Mouse (Mus musculus): ENCODE results near the gene Slc38a11. TPM values are rescaled to one million over a fixed set of nuclear protein-coding genes. Genes with fewer than 3 reads are reported as not detected.

Gene Slc38a11
- total RNA-seq, 2 experiments from 2014 or later, result 1.5 to 2.5 TPM

- peak in 1 of 2 experiments; percentile 15 for DNase-seq (ENCODE audit: low spot score in 2 of 2)
Measured at GRCm38 (mm10) chr2:65331321-65331720, 32.5 kb downstream of the Slc38a11 start.

- DNase-seq (ENCODE audit: low spot score in 2 of 2), result no peak
Measured at GRCm38 (mm10) chr2:65321998-65322754, 41.7 kb downstream of the Slc38a11 start.

GRCm38 (mm10) chr2:65320975-65321374, 42.9 kb downstream of the Slc38a11 start:
- no peak for DNase-seq (ENCODE audit: low spot score in 2 of 2)

GRCm38 (mm10) chr2:65316721-65317120, 47.1 kb downstream of the Slc38a11 start:
- DNase-seq (ENCODE audit: low spot score in 2 of 2), result no peak

GRCm38 (mm10) chr2:65311250-65311649, 52.6 kb downstream of the Slc38a11 start:
- no peak for DNase-seq (ENCODE audit: low spot score in 2 of 2)

- no peak for DNase-seq (ENCODE audit: low spot score in 2 of 2)
Measured at GRCm38 (mm10) chr2:65296541-65296940, 67.3 kb downstream of the Slc38a11 start.

- DNase-seq (ENCODE audit: low spot score in 2 of 2), result no peak
Measured at GRCm38 (mm10) chr2:65294092-65294491, 69.7 kb downstream of the Slc38a11 start.

- no peak for DNase-seq (ENCODE audit: low spot score in 2 of 2)
Measured at GRCm38 (mm10) chr2:65293411-65293810, 70.4 kb downstream of the Slc38a11 start.

- no peak for DNase-seq (ENCODE audit: low spot score in 2 of 2)
Measured at GRCm38 (mm10) chr2:65289721-65290120, 74.1 kb downstream of the Slc38a11 start.

- DNase-seq (ENCODE audit: low spot score in 2 of 2), result no peak
Measured at GRCm38 (mm10) chr2:65288696-65289095, 75.1 kb downstream of the Slc38a11 start.

GRCm38 (mm10) chr2:65285380-65285779, 78.5 kb downstream of the Slc38a11 start:
- peak in 1 of 2 experiments; percentile 37 for DNase-seq (ENCODE audit: low spot score in 2 of 2)

GRCm38 (mm10) chr2:65282979-65283378, 80.9 kb downstream of the Slc38a11 start:
- DNase-seq (ENCODE audit: low spot score in 2 of 2), result no peak

- no peak for DNase-seq (ENCODE audit: low spot score in 2 of 2)
Measured at GRCm38 (mm10) chr2:65279029-65279690, 84.7 kb downstream of the Slc38a11 start.

- peak in 1 of 2 experiments; percentile 16 for DNase-seq (ENCODE audit: low spot score in 2 of 2)
Measured at GRCm38 (mm10) chr2:65275443-65276061, 88.3 kb downstream of the Slc38a11 start.

- DNase-seq (ENCODE audit: low spot score in 2 of 2), result no peak
Measured at GRCm38 (mm10) chr2:65273910-65274309, 89.9 kb downstream of the Slc38a11 start.

- DNase-seq (ENCODE audit: low spot score in 2 of 2), result no peak
Measured at GRCm38 (mm10) chr2:65268731-65269130, 95.1 kb downstream of the Slc38a11 start.

- DNase-seq (ENCODE audit: low spot score in 2 of 2), result no peak
Measured at GRCm38 (mm10) chr2:65267834-65268233, 96.0 kb downstream of the Slc38a11 start.

- DNase-seq (ENCODE audit: low spot score in 2 of 2), result peak in 1 of 2 experiments; percentile 30
Measured at GRCm38 (mm10) chr2:65266576-65267299, 97.1 kb downstream of the Slc38a11 start.
